Mouse (Mus musculus) adrenal gland, adult 18-20 months (tissue): ENCODE measurements around the gene Adamts9. TPM values are rescaled to one million over a fixed set of nuclear protein-coding genes. Genes with fewer than 3 reads are reported as not detected.

Source experiments
- DNase-seq, 2 experiments: peaks; one replicate each; pipeline ENCODE4 v3.0.0; 2021 to 2022; ENCODE audit warnings: low spot score in 2 of 2
- total RNA-seq, 2 experiments: library from RNA; stranded (reverse); gene quantifications; 1 replicate in 1 of 2; 2 replicates in 1 of 2; pipeline ENCODE4 v1.2.3; 2021

Adamts9 gene
- total RNA-seq, 2 experiments from 2014 or later = 24.9 to 37.1 TPM

GRCm38 (mm10) chr6:92869582-92870219 is 73.6 kb downstream of the Adamts9 start:
- no peak for DNase-seq

GRCm38 (mm10) chr6:92869089-92869581 is 74.2 kb downstream of the Adamts9 start, which contains the start of gene Gm15737:
Gene Gm15737, plus strand, starts transcription at chr6:92869357.
- no peak for DNase-seq

- no peak for DNase-seq
These were observed 80.7 kb downstream of the Adamts9 start for GRCm38 (mm10) chr6:92862599-92862998.

GRCm38 (mm10) chr6:92860285-92860912 is 82.9 kb downstream of the Adamts9 start:
- DNase-seq = no peak

- DNase-seq = no peak
These were observed 84.4 kb downstream of the Adamts9 start for GRCm38 (mm10) chr6:92858721-92859510.

GRCm38 (mm10) chr6:92857761-92858160 is 85.5 kb downstream of the Adamts9 start:
- DNase-seq = no peak

GRCm38 (mm10) chr6:92854873-92855272 is 88.4 kb downstream of the Adamts9 start:
- no peak for DNase-seq

GRCm38 (mm10) chr6:92850250-92850649 is 93.0 kb downstream of the Adamts9 start:
- DNase-seq = peak; percentile 41 to 46

GRCm38 (mm10) chr6:92849208-92849607 is 94.1 kb downstream of the Adamts9 start:
- DNase-seq = no peak

- no peak for DNase-seq
These were observed 96.7 kb downstream of the Adamts9 start for GRCm38 (mm10) chr6:92846614-92847013.

- no peak for DNase-seq
These were observed 97.4 kb downstream of the Adamts9 start for GRCm38 (mm10) chr6:92845898-92846297.

GRCm38 (mm10) chr6:92843474-92843873 is 99.8 kb downstream of the Adamts9 start:
- DNase-seq = no peak

GRCm38 (mm10) chr6:92842000-92842399 is 101.3 kb downstream of the Adamts9 start:
- no peak for DNase-seq

- DNase-seq = no peak
These were observed 112.2 kb downstream of the Adamts9 start for GRCm38 (mm10) chr6:92831106-92831505.

GRCm38 (mm10) chr6:92829148-92829547 is 114.1 kb downstream of the Adamts9 start:
- DNase-seq = no peak

GRCm38 (mm10) chr6:92827360-92827759 is 115.9 kb downstream of the Adamts9 start:
- DNase-seq = no peak

- no peak for DNase-seq
These were observed 116.7 kb downstream of the Adamts9 start for GRCm38 (mm10) chr6:92826561-92826960.

GRCm38 (mm10) chr6:92823991-92824390 is 119.3 kb downstream of the Adamts9 start:
- no peak for DNase-seq

GRCm38 (mm10) chr6:92822006-92822405 is 121.3 kb downstream of the Adamts9 start:
- DNase-seq = no peak

- no peak for DNase-seq
These were observed 121.7 kb downstream of the Adamts9 start for GRCm38 (mm10) chr6:92821606-92822005.

- DNase-seq = no peak
These were observed 125.6 kb downstream of the Adamts9 start for GRCm38 (mm10) chr6:92817661-92818060.

GRCm38 (mm10) chr6:92816311-92816751 is 127.0 kb downstream of the Adamts9 start, which contains the start of gene A730049H05Rik:
Gene A730049H05Rik, plus strand, starts transcription at chr6:92816478.
- DNase-seq = no peak
